Mouse (Mus musculus): ENCODE data around the gene Gm20695.
"Not testable (repeated sequence)": the region's sequence is repeated elsewhere in the genome, so short reads cannot be mapped to it uniquely, and the experiment has no call there.

Gm20695 gene

GRCm38 (mm10) chr16:3884201-3885064, at the start of gene Gm20695, which contains the start of gene Zfp597:
Gene Gm20695 (plus strand): TSS chr16:3884648.
Gene Zfp597 (minus strand): TSS chr16:3884561.
- in situ Hi-C loops (cut with MboI, MseI) = loop anchor here (5.0 kb wide), 1 partner anchor 142 kb away; the partner anchor contains the start of gene Zfp263

GRCm38 (mm10) chr16:3835461-3835860, 49.0 kb upstream of the Gm20695 start:
- in situ Hi-C loops (cut with MboI, MseI) = no loop called here

GRCm38 (mm10) chr16:3839157-3839885, 45.1 kb upstream of the Gm20695 start:
- in situ Hi-C loops (cut with MboI, MseI) = no loop called here

GRCm38 (mm10) chr16:3842989-3843388, 41.5 kb upstream of the Gm20695 start:
- in situ Hi-C loops (cut with MboI, MseI) = no loop called here

- in situ Hi-C loops (cut with MboI, MseI) = no loop called here
Observed at GRCm38 (mm10) chr16:3843796-3844195, 40.7 kb upstream of the Gm20695 start.

GRCm38 (mm10) chr16:3846711-3847518, 37.5 kb upstream of the Gm20695 start, which contains the start of gene Zfp174:
Gene Zfp174 (plus strand): TSS chr16:3847268.
- in situ Hi-C loops (cut with MboI, MseI) = loop anchor here (5.0 kb wide), 1 partner anchor 60 kb away; the partner anchor contains the start of genes 1700037C18Rik and Cluap1

GRCm38 (mm10) chr16:3847871-3848270, 36.6 kb upstream of the Gm20695 start:
- in situ Hi-C loops (cut with MboI, MseI) = loop anchor here (5.0 kb wide), 1 partner anchor 59 kb away; the partner anchor contains the start of genes 1700037C18Rik and Cluap1

GRCm38 (mm10) chr16:3848416-3848815, 36.0 kb upstream of the Gm20695 start:
- in situ Hi-C loops (cut with MboI, MseI) = loop anchor here (5.0 kb wide), 1 partner anchor 59 kb away; the partner anchor contains the start of genes 1700037C18Rik and Cluap1

GRCm38 (mm10) chr16:3851301-3851700, 33.1 kb upstream of the Gm20695 start:
- in situ Hi-C loops (cut with MboI, MseI) = not testable (repeated sequence)

GRCm38 (mm10) chr16:3852586-3852985, 31.9 kb upstream of the Gm20695 start:
- in situ Hi-C loops (cut with MboI, MseI) = no loop called here

- in situ Hi-C loops (cut with MboI, MseI) = no loop called here
Observed at GRCm38 (mm10) chr16:3854437-3855182, 29.8 kb upstream of the Gm20695 start.

GRCm38 (mm10) chr16:3855776-3856175, 28.7 kb upstream of the Gm20695 start:
- in situ Hi-C loops (cut with MboI, MseI) = no loop called here

- in situ Hi-C loops (cut with MboI, MseI) = no loop called here
Observed at GRCm38 (mm10) chr16:3859254-3859653, 25.2 kb upstream of the Gm20695 start.

GRCm38 (mm10) chr16:3871815-3872214, 12.6 kb upstream of the Gm20695 start:
- in situ Hi-C loops (cut with MboI, MseI) = no loop called here

- in situ Hi-C loops (cut with MboI, MseI) = no loop called here
Observed at GRCm38 (mm10) chr16:3872216-3873047, 12.0 kb upstream of the Gm20695 start, which contains the start of gene Naa60. Gene Naa60 (plus strand): TSS chr16:3872375.

GRCm38 (mm10) chr16:3876346-3876745, 8.1 kb upstream of the Gm20695 start:
- in situ Hi-C loops (cut with MboI, MseI) = no loop called here

GRCm38 (mm10) chr16:3885065-3885670, 720 bp downstream of the Gm20695 start:
- in situ Hi-C loops (cut with MboI, MseI) = no loop called here

- in situ Hi-C loops (cut with MboI, MseI) = no loop called here
Observed at GRCm38 (mm10) chr16:3891621-3892295, 7.3 kb downstream of the Gm20695 start.

- in situ Hi-C loops (cut with MboI, MseI) = no loop called here
Observed at GRCm38 (mm10) chr16:3893739-3894138, 9.3 kb downstream of the Gm20695 start.

Measured in T-helper 2 cell (primary cell).